Mouse (Mus musculus) gastrocnemius, adult 8-10 months (tissue): ENCODE results near the gene B4galnt2. TPM values are rescaled to one million over a fixed set of nuclear protein-coding genes. Genes with fewer than 3 reads are reported as not detected.

Experiments
- DNase-seq, 2 experiments: peaks; one replicate each; pipeline ENCODE4 v3.0.0; 2022; ENCODE audit warnings: low spot score in 2 of 2
- total RNA-seq, 4 experiments: library from RNA; stranded (reverse); gene quantifications; 2 replicates each; pipeline ENCODE4 v1.2.4; 2022

B4galnt2 gene
- total RNA-seq, 4 experiments from 2014 or later, result not detected

DNA sequence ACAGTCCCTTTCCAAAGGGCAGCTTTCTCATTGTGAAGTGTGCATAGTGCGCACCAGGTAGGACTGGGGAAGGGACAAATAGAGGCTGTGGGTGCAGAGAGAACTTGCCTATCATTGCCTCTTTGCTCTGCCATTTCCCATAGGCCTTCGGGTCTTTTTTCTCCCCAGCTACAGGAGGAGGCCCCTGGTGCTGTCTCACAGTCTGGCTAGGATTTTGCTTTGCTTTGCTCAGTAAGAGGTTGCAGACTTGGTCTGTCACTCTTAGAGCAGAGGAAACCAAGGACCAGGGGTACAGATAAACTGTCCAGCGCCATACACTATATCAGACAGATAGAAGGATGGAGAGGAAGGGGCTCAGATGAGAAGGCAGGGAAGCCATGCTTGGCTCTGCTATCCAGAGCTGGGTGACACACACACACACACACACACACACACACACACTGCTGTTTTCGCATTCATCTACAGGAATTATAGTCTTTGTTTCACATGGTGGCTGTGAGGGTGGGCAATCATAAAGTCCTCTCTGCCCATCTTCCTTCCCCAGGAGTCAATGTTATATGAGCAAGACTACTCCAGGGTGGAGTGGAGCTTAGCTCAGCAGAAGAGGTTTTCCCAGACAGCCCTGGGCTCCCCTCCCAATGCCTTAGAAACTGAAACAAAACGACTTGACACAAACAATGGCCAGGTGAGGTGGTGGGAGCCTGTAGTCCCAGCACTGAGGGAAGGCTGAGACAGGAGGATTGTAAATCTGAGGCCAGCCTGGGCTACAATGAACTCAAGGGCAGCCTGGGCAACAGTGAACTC lies 73.8 kb downstream of the B4galnt2 start:
- no peak for DNase-seq

DNA sequence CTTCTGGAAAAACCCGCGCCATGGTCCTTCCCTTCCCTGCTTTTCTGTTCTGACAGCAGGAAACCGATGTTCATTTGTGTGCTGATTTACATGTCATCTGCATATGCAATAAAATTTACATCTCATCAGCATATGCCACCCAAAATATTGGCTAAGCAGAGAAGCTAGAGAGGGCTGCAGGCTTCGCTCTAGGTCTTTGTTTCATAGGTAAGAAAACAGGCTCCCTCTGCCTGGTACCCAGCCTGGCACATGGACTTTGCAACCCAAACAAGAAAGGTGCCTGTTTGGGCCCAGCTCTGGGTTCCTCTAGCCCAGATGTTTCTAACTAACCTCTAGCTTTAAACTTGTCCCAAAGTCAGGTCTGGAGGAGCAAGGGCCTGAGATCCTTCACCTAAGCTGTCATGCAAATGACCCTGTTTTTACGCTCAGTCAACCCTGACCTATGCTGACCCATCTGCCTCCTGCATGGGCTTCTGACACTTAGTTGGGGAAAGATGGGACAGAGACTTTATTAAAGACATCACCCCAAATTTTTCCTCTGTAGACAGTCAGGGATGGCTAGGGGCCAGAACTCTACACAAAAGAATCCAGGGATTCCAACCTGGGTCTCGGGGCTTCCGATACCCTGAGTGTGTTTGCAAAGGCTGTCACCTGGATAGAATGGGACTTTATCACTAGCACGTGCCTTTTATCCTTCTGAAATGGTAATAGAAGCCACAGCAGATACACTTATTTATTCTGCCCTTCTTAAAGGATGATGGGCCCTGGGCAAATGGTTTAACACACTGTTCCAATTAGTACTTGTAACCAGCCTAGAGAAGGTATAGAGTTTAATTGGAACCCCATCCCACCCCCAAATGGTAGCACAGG lies 75.5 kb downstream of the B4galnt2 start:
- no peak for DNase-seq

DNA sequence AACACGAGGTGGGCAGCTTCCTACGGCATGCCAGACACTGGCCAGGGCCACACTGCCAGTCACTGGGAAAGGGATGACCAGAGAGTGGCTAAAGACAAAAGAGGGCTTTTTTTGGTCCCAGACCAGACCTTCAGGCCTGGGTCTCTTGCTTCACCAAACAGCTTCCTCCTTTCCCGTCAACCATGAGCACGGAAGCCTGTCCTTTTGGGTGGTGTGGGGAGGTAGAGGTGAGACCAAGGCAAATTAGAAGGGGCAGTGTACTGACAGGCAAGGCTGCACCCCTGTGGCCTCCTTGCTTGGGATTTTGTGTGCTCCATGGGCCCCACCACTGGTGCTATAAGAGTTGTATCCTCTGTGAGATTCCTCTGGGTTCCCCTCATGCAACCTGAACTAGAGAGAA lies 76.1 kb downstream of the B4galnt2 start:
- no peak for DNase-seq

DNA sequence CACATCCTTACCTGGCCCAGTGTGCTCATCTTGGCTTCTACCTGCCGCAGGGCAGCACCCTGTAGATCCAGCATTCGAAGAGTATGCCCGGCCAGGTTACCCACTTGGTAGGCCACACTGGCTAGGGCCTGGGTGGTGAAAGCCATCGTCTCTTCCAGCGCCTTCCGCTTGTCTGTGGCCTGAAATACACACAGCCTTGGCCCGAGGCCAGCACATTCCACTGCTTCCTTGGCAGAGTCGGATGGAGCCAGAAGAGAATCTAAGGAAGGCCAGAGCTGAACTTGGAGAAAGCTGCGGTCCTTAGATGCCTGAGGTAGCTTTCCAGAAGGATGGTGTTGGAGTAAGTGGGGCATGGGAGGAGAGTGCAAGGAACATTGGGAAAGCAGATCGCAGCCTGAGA lies 77.6 kb downstream of the B4galnt2 start, which contains the start of gene Gngt2:
Gene Gngt2, plus strand, starts transcription at position 158 of the 400 bp plus-strand sequence.
- DNase-seq, result peak; percentile 68 to 82

DNA sequence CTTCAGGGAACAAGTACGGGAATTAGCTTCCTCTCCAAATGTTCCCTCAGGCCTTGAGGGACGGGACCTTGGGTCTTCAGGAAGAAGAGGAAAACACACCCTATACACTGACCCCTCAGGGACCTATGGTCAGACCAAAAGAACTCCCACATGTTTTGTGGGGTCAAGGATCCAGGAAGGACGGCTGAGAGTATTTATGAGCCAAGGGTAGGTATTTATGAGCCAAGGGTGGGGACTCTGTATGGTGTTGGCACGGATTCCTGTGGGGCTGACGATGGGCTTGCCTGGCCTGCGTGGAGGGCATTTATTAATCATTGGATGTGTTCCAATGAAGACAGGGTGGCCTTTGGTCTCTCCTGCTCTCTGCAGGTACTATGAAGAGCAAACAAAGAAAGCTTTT lies 78.3 kb downstream of the B4galnt2 start:
- DNase-seq, result no peak

DNA sequence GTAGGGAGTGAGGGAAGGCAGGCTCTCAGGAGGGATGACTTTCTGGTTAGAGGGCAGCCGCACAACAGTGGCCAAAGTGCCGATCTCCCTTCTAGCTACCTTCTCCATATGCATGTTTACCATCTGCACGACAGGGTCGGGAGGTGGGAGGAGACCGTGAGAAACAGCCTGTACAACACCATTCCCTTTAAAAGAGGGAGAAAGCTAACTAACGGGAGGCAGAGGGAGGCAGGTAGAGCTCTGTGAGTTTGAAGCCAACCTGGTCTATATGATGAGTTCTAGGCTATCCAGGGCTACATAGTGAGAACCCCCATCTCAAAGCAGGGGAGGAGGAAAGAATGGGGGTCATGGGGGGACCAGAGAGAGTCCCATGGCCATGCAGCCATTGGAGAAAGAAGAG lies 78.9 kb downstream of the B4galnt2 start:
- no peak for DNase-seq

DNA sequence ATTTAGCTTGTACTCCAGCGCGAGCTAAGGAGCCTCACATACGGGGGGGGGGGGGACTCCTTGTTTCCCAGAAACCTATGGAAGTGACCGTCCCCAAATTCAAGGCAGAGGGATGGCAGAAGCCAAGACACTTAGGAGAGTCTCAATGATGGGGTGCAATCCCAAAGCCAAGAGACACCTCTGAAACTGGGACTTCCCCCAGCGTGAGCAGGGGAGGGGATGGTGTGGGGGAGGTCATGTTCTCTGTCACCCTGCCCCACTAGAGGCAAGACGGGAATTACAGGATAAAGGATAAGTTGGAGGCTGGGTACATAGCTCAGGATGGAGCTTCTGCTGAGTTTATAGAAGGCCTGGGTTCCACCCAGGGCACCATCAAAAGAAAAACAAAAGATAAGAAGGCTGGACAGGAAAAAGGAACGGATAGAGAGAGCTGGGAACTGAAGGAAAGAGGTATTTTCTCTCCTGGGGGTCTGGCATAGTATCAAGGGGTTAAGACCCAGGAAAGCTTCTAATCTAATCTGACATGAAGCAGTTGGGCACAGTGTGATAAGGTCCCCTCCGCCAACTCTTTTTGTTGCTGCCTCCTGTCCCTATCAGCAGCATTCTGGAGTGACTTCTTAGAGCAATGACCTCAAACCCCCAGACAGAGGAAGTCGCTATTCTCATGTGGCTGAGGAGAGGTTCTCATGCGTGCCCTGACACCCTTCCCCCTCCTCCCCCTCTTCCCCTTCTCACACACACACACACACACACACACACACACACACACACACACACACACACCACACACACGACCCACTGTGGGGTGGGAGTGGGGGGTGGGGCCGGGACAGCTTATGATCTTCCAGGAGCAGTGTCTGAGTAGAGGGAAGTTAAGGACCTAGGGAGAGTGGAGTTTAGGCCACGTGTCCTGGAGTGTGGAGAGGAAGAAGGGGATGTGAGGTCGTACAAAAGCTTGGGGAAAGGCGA lies 79.7 kb downstream of the B4galnt2 start:
- DNase-seq, result no peak

DNA sequence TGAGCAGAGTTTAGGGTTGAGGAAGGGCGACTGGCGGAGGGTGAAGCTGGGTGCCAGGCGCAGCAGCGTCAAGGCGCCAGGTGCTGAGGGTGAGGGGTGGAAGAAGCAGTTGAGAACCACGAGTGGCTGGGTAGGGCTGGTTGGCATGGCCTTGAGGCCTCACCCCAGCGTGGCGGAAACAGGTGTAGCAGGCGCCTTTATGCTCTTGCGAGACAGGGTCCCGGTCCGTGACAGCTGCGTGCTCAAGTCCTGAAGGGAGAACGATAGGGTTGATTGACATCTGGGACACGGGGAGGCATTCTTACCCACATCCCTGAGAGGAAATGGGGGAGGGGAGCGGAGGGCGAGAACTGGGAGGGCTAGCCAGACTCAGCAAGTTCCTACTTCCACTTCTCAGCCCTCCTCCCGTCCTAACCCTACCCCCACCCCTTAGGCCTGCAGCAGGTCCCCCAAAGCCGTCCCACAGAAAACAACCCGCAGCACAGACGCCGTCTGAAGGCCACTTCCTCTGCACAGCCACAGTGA lies 80.5 kb downstream of the B4galnt2 start:
- no peak for DNase-seq

DNA sequence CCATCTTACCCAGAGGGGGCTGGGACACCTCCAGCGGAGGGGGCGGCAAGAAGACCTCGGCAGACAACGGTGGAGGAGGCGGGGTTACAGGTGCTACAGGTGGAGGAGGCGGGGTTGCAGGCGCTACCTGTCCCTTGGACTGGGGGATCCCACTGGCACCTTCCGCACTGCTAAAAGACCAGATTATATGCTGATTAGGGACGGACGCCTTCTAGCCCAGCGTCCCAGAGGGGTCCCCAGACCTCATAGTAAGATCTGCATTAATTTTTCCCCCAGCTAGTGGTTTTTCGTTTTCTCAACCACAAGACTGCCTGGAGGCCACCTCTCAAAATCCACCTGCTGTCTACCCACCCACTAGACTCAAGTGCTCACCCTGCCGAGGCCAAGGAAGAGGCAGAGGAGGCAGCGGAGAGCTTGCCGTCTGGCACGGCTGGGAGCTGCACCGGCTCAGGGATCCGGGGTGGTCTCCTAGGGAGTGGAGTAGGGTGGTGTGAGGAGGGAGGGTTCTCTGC lies 81.0 kb downstream of the B4galnt2 start:
- no peak for DNase-seq

DNA sequence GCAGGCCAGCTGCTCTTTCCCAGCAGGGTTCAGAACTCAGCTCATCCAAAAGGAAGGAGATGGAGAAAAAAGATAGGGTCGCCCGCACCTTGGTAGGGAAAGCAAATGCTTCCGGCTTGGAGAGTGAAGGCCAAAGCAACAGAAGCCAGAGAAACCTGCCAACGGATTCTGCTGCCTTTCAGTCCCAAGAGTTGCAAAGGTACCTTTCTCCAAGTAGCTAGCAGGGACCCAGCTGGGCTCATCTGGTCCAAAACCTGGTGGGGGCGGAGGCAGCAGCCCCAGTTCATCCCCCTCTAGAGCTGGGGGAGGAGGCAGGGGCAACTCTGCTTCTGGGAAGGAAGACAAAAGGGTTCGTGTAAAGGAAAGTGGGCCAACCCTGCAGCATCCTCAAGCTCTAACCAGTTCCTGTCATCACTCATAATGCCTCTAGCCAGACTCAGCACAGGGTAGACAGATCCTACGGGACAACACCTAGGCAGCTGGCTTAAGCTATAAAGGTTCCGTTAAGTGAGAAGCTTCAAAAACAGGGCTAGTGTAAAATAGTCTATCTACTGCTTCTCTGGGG lies 81.6 kb downstream of the B4galnt2 start:
- no peak for DNase-seq

DNA sequence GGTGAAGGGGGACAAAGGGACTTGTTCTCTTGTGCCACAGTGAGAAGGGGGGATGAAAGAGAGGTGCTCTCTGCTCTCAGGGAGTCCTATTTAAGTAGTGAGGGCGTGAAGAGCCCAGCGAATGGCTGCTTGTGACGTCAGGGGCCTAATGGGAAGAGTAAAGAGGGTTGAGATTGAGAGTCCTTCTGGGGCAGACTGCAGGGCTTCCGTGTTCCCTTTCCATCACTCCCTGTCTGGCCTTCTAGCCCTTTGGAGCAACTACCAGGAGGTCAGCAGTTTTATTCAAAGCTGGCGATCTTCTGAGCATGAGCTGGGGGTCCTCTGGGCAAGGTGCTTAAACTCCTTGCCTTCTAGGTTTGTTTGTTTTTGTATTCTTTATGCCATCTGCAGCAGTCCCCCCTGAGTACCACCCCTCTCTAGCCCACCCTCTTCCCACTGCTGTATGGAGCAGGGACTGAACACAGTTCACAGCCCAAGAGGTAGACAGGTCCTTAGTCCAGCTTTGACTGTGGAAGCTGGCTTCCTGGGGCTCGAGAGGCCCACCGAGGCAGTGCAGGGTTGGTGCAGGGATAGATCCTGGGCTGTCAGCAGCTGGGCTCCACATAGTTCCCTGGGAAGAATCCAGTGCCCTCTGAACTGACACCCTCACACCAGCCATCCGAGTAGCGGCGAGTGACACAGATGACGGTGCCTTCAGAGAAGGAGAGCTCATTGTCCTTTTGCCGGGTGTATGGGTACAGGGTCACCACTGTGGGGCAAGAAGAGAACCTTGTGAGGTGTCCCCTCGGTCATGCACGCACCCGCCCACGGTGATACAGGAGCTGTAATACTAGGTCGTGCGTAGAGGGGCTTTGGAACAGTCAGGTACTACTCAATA lies 82.3 kb downstream of the B4galnt2 start:
- no peak for DNase-seq

DNA sequence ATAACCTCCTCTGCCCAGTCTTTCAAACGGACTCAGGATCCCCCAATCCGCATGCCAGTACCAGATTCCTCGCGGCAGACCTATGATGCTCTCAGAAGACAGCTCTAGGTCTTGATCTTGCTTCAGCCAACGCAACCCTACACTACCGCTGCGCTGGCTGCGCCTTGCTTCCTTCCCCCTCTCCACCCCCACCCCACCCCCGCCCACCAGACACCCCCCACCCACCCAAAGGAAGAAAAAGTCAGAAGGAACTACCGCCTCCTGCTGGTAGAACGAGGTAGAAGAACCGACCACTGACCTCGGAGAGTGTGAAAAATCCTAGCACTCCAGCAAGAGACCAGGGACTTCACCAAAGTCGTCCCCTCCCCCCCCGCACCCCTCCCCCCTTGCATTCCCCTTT lies 83.0 kb downstream of the B4galnt2 start:
- DNase-seq, result no peak

DNA sequence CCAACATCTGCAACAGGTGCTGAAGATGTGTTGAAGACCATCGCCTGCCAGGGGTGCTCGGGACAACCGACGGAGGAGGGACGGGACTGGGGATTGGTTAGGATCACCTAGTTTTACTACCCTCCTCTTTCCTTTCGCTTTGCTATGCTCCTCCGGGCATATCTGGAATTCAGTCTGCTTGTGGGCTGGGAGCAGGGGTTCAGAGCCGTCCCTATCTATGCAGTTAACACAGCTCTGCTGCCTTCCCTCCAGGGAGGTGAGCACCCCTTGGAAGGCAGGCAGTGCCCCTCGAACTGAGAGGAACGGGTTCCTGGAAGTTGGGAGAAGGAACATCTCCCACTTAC lies 83.4 kb downstream of the B4galnt2 start:
- no peak for DNase-seq

DNA sequence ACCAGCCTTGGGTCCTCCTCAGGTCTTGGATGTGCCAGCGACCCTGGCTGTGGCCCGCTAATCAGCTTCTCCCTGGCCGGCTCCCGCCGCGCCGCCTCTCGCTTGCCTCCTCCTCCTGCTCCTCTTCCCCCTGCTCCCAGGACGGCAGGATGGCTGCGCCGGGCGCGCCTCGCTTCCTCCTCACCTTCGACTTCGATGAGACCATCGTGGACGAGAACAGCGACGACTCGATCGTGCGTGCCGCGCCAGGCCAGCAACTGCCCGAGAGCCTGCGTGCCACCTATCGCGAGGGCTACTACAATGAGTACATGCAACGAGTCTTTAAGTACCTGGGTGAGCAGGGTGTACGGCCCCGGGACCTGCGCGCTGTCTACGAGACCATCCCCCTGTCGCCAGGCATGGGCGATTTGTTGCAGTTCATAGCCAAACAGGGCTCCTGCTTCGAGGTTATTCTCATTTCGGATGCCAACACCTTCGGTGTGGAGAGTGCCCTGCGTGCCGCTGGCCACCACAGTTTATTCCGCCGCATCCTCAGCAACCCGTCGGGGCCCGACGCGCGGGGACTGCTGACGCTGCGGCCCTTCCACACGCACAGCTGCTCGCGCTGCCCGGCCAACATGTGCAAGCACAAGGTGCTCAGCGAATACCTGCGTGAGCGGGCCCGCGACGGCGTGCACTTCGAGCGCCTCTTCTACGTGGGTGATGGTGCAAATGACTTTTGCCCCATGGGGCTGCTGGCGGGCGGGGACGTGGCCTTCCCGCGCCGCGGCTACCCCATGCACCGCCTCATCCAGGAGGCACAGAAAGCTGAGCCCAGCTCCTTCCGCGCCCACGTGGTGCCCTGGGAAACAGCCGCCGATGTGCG lies 84.0 kb downstream of the B4galnt2 start:
- DNase-seq, result no peak

DNA sequence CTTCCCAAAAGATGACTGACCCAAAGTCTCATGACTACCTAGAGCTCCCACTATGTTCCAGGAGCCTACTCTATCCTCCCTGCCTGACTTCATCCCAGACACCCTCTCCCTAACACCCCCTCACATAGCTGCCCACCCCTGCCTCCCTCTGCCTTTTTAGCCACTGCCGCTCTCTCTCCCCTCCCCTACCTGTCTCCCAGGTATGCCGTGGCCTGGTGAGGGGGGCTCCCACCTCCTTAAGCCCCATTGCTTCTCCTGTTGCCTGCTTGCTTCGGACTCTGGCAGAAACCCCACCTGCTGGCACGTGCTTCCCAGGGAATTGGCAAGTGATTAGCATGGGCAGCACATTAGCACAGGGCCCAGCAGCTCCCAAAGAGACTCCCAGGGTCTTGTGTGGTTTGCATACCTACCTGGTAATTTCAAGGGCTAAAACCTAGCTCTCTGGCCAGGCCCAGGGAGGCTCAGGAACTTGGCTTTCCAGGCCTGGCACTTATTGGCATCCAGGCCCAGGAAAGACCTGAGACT lies 85.1 kb downstream of the B4galnt2 start:
- no peak for DNase-seq

DNA sequence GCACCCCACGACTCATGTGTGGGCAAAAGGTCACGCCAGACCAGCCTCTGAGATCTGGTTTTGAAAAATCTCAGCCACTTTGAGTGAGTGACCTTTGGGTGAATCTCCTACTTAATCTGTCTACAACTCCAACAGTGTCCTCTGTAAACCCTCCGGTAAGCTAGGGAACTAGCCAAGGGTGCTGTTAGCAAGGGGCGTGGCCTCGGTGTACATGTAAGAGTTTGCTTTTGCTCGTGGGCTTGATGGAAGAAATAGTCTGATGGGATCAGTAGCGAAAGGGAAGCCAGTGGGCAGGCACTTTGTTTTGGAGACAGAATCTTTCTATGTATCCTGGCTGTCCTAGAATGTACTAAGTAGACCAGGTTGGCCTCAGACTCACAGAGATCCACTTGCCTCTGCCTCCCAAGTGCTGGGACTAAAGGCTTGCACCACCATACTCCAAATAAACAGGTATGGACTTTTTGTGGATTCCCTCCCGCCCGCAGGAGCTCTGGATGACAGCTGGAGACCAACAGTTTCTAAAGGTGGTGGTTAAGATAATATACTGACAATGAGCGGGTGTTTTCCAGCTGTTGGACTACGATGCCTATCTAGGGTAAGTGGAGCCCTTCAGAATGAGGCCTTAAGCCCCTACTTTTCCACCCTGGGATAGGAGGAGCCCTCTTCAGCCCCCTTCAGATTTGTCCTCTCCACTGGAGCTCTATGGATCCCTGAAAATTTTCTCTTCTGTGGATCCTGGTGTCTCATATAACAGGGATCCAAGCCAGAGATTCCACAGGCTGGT lies 86.3 kb downstream of the B4galnt2 start:
- no peak for DNase-seq

DNA sequence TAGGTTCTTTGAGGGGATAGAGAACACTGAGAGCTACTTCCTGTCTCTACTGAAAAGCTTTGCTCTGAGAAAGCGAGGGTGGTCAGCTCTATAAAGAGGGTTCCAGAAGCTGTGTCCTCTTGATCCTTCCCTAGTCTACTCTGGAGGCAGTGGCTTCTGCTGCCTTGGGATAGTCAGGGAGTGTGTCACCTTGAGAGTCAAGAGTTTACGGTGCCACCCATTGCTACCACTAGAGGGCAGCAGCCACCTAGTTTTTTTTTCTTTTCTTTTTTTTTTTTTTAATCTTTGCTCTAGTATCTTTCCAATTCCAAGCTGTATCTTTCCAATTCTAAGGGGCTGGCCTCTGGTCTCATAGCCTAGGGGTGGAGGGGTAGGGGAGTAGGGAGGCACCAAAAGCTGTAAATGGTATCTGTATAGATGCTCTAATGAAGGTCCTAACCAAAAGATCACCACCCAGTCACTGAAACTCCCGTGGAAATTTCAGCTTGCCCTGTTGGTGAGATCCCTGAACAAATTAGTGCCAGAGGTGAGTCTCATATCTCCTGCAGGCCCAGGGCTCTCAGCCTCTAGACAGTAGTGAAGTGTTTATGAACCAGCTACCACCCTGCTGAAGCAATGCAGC lies 87.1 kb downstream of the B4galnt2 start:
- peak; percentile 44 to 50 for DNase-seq
